Mouse (Mus musculus) urinary bladder, postnatal 10 days (tissue): ENCODE measurements around the gene Stpg3.
"Not testable (repeated sequence)": the region's sequence is repeated elsewhere in the genome, so short reads cannot be mapped to it uniquely, and the experiment has no call there.

Experiments used
- DNase-seq: peaks from one replicate; pipeline ENCODE4 v3.0.0; 2022; ENCODE audit warnings: low spot score

The Stpg3 gene

DNA sequence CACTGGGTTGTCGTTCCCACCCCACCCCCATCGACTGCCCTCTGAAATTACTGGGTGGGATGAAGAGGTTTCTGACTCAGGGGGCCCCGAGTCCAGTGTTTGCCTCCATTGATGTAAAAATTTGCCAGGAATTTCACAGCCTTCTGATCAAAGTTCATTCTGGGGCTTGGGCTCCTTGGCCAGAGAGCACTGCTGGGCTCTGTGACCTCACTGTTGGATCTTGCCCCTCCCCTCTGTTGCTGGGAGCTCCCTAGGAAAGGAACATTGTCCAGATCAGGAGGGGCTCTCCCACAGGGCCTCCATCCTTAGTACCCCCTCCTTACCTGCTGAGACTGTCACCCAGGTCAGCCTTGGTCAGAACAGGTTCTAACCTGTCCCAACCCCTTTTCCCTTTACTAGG is at the start of gene Stpg3:
Gene Stpg3, minus strand, starts transcription at position 194 of the 400 bp plus-strand sequence.
- DNase-seq = no peak

DNA sequence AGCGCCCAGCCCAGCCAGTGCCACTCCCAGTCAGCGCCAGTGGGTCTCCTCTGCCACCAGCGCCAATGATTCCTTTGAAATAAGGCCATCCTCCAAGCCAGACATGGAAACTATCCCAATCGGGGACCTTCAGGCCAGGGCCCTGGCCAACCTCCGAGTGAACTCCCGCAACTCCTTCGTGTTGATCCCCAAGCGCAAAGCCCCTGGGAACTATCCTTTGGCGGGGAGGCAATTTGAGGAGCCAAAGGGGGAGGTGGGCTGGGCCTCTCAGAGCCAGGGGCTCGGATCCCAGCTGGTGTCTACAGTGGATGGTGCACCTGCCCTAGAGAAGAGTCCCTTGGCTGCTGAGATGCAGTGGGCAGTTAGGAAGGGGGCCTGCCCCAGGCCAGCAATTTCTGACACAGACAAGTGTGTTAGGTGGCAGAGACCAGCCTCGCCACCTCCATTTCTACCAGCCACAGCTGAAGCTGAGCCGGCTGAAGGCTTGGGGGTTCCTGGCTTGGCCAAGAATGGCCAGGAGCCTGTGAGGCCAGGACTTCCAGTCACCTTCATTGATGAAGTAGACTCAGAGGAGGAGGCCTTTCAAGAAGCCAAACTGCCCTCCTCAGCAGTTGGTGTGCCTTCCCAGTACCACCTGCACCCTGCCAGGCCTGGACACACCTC is 49.3 kb upstream of the Stpg3 start:
- DNase-seq = no peak

DNA sequence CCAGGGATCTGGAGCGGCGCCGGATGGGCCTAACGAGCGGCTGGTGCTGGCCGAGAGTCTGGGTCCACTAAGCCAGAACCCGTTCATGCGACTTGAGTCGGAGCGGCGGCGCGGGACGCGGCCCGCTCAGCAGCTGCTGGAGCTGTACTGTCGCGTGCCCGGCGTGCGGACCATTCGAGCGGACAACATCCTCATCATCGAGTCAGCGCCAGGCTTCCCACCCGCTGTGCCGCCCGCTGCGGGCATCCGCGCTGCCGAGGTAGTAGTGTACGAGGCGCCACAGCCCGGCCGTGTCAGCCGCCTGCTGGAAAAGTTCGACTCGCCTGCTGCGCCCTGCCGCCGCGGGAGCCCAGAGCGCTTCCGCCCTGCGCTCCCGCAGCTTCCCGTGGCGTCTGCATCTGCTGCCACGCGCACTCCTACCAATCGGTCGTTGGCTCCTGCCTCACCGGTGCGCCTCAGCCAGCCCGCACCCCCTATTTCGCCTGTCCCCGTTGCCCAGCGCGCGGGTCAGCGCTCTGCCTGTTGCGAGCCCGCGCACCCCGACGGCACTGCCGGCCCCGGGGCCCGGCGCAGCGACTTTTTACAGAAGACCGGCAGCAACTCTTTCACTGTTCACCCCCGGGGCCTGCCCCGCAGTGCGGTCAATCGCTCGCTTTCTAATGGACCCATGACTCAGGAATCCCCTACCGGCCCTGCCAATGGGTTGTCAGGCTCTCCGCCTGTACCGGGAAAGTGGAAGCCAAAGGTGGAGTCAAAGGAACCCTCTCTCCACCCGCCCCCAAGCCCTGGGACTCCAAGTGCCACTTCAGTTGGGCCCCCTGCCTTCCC is 48.6 kb upstream of the Stpg3 start:
- no peak for DNase-seq

DNA sequence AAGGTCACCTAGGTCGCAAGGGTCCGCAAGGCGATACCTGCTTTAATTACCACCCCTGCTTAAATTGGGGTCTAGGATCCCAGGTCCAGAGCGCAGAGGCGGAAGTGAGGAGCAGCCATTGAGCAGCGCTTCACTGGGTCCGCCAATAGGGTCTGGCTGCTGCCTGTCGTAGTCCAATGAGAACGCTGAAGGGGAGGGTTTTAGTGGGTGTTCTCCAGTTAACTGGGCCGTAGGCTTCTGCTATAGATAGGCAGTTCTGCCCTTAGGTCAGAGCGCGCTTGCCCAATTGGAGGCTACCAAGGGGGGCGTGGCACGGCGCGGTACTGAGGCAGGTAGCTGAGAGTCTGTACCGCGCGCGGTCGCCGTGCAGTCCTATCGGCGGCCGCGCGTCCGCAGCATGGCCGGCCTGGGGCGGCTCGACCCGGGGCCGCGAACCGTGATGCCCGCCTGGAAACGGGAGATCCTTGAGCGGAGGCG is 47.9 kb upstream of the Stpg3 start, which contains the start of gene Tprn:
Gene Tprn, plus strand, starts transcription at position 328 of the 477 bp plus-strand sequence.
- peak; percentile 84 for DNase-seq

DNA sequence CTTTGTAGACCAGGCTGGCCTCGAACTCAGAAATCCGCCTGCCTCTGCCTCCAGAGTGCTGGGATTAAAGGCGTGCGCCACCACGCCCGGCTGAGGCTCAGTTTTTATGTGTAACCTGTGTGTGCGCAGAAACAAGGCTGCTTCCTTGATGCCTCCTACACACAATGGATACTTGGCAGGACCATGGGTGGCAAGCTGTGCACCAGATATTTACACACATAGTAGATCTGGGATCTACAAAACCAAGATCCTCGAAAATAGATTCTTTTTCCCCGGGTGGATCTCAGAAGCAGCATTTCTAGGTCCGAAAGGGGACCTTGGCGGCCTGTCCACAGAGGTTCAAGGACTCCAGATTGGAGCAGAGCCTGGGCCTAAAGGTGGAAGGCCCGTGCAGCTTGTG is 47.4 kb upstream of the Stpg3 start:
- DNase-seq = no peak

DNA sequence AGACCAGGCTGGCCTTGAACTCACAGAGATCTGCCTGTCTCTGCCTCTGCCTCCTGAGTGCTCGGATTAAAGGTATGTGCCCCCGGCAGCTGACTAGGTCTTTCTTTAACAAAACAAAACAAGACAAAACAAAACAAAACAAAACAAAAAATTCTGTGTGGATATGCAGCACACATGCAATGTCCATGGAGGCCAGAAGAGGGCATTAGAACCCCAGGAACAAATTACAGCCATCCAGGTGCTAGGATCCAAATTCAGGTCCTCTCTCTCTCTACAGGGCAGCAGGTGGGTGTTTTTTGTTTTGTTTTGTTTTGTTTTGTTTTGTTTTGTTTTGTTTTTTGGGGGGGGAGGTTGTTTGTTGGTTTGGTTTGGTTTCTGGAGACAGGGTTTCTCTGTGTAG is 44.5 kb upstream of the Stpg3 start:
- no peak for DNase-seq

DNA sequence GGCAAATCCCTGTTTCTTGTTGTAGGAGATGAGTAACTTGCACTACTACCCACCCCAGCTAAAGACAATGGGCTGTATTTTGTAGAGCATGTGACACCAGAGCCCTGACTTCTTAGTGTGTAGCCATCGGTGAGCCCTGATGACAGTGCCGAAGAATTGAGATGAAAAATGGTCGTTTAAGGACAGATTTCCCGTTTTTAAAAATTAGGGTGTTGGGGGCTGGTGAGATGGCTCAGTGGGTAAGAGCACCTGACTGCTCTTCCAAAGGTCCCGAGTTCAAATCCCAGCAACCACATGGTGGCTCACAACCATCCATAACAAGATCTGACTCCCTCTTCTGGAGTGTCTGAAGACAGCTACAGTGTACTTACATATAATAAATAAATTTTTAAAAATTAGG is 42.8 kb upstream of the Stpg3 start:
- DNase-seq = not testable (repeated sequence)

DNA sequence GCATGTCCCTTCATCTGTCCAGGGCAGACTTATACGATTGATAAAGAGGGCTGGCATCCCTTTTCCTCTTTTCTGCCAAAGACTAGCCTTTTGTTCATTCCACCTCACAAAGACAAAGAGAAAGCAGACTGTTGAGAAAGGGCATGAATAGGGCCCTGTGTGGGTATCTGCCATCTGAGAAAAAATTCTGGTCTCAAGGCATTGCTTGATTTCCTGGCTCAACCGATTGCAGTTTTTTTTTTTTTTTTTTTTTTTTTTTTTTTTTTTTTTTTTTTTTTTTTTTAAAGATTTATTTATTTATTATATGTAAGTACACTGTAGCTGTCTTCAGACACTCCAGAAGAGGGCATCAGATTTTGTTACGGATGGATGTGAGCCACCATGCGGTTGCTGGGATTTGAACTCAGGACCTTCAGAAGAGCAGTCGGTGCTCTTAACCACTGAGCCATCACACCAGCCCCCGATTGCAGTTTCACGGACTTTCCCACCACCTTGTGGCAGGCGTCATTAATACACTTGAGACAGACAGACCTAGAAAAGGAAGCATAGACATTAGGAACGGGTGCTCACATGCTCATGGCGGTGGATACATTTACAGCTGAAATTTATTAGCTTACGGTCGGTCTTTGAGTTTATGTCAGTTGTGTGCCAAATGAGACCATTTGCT is 42.1 kb upstream of the Stpg3 start:
- DNase-seq = not testable (repeated sequence)

DNA sequence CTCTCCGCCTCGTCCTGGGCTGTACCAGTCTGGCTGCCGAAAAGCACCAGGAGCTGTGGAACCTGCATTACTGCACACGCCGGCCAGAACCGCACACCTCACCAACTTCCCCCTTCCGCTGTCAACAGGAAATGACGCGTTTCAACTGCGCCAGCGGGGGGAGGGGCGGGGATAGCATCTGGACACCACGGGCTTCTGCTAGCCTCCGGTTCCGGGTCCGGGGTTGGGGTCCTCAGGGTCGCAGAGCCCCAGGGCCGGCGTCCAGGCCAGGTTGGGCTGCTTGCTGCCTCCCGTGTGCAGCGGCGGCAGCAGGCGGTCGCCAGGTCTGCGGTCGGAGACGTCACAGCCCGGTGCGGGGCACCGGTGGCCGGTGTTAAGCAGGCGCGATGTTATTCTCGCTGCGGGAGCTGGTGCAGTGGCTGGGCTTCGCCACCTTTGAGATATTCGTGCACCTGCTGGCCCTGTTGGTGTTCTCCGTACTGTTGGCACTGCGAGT is 40.9 kb upstream of the Stpg3 start, which contains the start of gene Tmem203:
Gene Tmem203, plus strand, starts transcription at position 156 of the 496 bp plus-strand sequence.
- peak; percentile 51 for DNase-seq

DNA sequence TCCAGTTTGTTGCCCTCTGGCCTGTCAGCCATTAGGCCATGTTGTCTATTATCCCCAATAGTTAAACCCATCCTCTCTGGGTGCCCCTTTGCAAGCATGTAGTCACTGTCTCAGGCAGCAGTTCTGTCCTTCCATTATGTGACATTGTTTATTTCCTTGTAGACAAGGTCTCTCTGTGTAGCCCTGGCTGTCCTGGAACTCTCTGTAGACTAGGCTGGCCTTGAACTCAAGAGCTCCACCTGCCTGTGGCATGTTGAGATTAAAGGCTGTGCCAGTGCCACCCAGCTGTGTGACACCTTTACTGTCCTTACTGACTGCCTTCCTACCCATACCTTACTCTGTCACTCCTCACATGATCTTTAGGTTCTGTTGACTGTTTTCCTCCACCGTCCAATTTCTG is 37.9 kb upstream of the Stpg3 start:
- no peak for DNase-seq

DNA sequence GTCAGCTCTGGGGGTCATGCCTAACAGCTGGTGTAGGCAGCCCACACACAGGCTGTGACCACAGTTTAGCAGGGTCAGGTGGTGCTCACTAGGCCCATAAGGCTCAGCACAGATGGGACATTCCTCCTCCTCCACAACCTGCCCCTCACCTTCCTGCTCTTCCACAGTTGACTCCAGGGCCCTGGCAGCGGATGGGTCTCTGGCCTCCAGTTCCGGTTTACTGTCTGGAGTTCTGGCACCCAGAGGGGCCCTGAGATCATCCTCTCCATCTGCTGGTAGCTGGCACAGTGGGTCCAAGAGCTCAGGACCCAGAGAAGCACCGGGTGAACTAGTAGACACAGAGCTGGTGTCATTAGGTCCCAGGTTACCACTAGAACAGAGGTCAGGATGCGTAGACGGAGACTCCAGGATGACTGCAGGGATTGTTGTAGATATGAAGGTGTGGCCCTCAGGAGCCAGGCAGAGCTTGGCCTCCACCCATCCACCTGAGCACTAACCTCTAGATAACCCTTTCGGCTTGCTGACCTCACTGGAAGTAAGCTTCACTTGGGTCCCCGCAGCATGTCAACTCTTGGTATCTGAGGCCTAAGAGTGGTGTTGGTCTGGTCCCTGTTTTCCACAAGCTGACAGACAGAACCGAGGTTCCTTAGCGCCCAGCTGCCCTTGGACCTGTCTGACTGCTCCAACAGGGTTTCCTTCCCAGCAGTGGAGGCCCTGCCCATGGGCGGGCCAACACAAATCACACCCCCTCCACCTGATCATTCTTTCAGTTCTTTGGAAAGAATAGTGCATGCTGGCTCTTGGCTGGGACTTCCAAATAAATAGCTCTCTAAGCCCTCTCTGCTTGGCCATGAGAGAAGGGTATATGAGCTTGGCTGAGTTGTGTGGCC is 32.0 kb upstream of the Stpg3 start, which contains the start of gene AL732309.1:
Gene AL732309.1, minus strand, starts transcription at position 681 of the 890 bp plus-strand sequence.
- no peak for DNase-seq

DNA sequence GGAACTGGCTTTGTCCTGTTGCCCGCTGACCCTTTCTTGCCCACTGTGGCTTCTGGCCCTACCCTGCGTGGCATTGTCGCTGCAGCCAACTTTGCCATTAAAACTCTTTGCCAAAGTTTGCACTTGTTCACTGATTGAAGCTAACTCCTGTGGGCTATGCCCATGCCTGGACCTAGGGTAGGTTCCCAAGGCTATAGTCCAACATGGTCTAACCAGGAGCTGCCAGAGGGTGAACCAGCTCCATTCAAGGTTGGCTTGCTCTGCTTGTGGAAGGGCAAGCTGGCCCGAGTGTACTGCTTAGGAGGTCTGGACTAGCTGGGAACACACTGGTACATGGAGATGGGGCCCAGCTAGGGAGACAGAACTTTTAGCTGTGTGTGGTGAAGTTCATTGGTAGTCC is 29.7 kb upstream of the Stpg3 start:
- no peak for DNase-seq

DNA sequence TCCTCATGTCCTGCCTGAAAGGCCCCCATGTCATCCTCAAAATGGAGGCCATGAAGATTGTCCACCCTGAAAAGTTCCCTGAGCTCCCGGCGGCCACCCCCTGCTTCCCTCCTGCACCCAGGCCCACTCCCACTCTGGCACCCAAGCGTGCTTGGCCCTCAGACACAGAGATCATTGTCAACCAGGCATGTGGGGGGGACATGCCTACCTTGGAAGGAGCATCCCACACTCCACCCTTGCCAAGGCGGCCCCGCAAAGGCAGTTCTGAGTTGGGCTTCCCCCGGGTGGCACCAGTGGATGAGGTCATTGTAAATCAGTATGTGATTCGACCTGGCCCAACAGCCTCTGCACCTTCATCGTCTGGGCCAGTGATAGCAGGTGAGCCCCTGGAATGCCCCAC is 28.9 kb upstream of the Stpg3 start:
- DNase-seq = no peak

DNA sequence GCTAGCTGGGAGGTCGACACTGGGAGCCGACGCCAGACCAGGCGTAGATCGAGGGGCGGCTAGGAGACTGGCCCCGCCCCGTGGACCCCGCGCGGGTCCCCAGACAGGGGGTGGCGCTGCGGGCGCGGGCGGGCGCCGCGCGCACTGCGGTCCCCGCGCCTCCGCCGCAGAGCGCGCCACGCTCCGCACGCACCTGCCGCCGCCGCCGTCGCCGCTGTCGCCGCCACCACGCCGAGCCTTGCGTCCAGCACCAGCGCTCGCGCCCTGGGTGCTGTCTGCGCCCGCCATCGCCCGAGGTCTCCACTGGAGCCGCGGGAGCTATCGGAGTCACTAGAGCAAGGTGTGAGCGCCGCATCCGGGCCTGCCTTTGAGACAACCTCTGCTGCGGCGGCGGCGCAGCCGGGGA is 27.7 kb upstream of the Stpg3 start, which contains the start of the genes Rnf208 and Cysrt1:
Gene Rnf208, plus strand, starts transcription at position 155 of the 406 bp plus-strand sequence.
Gene Cysrt1, minus strand, starts transcription at position 352 of the 406 bp plus-strand sequence.
- DNase-seq = no peak

DNA sequence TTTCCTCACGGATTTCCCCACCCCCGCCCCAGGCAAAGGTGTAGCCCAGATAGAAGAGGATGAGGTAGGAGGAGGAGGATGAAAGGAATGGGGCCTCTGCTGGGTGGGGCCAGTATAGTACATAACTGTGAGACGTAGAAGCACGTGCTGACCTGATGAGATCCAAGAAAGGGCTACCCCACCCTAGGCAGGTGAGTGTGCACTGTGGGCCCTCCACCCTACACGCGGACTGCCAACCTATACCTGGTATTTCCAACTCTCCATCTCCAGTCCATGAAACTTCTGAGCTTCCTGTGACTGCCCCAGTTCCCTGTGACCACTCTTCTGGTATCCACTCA is 27.0 kb upstream of the Stpg3 start:
- no peak for DNase-seq

DNA sequence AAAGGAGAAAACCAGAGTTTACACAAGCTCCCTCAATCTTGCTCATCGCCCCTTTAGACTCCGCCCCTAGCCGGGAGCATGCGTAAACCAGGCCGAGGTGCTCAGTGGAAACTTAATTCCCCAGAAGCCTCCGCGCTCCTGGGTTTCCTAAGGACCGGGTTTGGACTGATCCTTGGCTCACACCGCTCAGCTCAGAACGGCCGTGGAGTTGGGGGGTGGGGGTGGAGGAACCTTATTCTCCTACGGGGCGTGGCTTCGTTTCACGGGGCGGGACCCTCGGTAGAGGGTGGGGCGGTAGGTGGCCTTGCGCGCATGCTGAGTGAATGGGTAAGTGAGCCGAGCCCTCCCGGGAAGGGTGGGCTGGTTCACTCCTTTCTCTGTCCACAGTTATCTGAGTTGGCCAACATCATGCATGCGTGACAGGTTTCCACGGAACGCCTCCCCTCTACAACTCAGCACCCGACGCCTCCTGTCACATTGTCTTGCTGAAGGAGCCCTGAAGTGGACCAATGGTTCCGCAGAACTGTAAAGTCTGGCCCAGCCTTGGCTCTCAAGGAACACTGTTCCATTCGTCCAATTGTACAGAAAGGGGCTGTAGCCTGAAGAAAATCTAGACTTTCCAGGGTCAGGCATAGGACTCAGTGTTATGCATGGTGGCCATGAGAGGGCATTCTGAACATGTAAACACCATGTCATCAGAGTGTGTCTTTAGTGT is 26.4 kb upstream of the Stpg3 start:
- DNase-seq = no peak

DNA sequence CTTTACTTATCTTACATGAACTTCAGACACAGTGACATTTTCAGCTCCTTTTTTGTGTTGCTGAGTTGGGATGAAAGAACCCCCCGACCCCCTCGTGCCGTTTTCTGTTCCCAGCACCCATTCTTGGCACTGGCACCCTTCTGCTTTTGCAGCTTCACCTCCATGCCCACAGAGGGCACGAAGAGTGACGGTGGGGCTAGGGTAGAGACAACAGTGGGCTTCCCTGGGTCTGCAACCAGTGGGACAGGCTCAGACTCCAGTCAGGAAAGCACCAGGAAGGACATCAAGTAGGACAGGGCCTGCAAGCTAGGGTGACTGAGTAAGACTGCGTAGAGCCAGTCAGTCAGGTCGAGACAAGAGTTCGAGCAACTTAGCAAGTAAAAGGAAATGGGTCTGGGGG is 25.9 kb upstream of the Stpg3 start:
- DNase-seq = no peak

DNA sequence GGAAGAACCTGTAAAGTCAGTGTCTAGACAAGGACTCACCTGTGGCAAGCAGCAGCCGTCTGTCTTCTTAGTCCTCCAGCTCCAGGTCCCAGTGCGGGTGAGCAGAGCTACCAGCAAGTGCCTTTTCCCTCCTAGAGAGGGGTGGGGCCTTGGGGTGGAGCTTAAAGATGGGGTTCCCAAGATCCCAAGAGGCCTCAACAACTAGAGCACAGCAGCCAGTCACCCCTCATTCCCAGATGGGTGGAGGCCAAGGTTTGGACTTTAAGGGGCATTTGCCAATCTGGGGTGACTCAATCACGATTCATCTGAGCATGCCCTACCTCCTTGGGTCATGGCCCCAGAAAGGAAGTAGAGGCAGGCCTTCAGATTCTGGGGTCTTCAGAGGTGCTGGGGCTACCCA is 25.3 kb upstream of the Stpg3 start:
- no peak for DNase-seq

DNA sequence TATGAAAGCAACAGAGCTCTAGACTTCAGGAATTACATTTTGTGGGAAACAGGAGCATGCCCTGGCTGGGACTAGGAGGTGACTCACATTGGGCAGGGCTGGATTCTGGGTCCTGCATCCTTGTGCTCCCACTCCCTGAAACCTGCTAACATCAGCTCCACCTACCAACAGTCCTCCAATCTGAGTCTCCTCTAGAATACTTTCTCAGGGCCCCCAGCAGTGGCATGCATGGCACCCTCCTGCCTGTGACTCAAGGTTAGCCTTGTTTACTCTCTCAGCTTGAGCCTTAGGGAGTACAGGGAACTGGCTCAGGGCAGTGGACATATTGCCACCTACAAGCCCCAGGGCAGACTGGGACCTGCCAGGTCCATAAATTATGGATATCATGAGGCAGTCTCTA is 23.7 kb upstream of the Stpg3 start:
- no peak for DNase-seq

DNA sequence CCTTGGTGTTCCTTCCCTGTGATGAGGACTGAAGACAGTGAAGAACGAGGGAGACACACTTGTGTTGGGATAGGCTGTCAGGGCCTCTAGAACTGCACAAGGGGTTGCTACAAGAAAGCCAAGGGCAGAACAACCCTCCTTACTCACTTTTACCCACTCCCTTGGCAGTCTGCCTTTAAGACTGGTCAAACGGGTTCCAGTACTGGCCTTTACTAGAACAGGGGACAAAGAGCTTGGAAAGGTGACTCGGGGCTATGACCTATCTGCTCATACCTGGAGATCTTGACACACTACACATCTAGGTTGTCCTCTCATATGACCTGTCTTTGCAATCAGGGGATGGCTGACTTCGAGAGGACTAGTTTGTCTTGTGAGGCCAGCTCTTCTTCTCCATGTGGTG is 23.1 kb upstream of the Stpg3 start:
- DNase-seq = no peak

DNA sequence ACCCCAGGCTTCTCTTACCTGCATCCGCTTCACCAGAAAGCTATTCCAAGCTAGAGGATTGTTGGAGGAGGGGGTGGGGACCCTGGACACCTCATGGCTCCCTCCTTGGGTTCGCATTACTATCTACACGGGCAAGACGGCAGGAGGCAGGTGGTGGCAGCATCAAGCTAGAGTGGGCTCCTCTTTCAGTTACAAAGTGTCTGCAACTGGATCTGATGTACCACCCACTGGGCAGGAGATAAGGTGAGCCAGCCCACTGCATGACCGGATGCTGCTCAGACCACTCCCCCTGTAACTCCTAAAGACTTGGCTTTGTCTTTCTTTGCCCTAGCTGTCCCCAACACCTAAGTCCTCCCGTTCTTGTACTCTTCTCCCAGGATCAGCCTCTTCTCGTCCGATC is 22.2 kb upstream of the Stpg3 start, which contains the start of gene Rnf224:
Gene Rnf224, minus strand, starts transcription at position 174 of the 400 bp plus-strand sequence.
- no peak for DNase-seq
